Comparison of ENCODE assay signal across 8 mouse cellular contexts in genomic region chr5:124084588-124085173, GRCm38 (mm10). TPM values are rescaled to one million over a fixed set of nuclear protein-coding genes. Genes with fewer than 3 reads are reported as not detected.
DNase-seq lines count a peak whose midpoint lies in the region; ATAC-seq and TF ChIP-seq lines count a peak whose summit lies in the region.

No protein-coding gene starts in this region.

- no peak for TF ChIP-seq POLR2A in lung, adult 2 months (IDR thresholded peaks at IDR 0.05; ENCODE audit: borderline replicate concordance, extremely low read depth, low read depth, low read length)

- H3K4me2 ChIP-seq in forebrain, embryonic 15.5 days (replicated peaks): no peak overlapping the region

- no peaks in the 10 kb centered on the region for H3K27me3 ChIP-seq in forebrain, embryonic 15.5 days
- H3K27me3 ChIP-seq in hindbrain, embryonic 10.5 days (ENCODE audit: insufficient read depth, poor library complexity, severe bottlenecking): 0 out of 2 replicates have a peak, but pooled peaks cover 6% of the 10 kb centered on the region

- DNase-seq in ES-E14 (ENCODE audit: low read depth, low spot score): peak; percentile 76
- DNase-seq in cerebellum, adult 11 months: peak; percentile 78
- DNase-seq in hindbrain, embryonic 10.5 days (ENCODE audit: low spot score): peak; percentile 84
- DNase-seq in layer of hippocampus, adult 8-10 months (ENCODE audit: low spot score in 2 of 2): peak; percentile 70 to 86
- peak; percentile 84 for DNase-seq in lung, adult 2 months
- peak; percentile 82 for DNase-seq in ovary, postnatal 14 days (ENCODE audit: low spot score)
- DNase-seq in thymus, postnatal 0 days (ENCODE audit: low spot score): peak; percentile 87

- no peaks in the 10 kb centered on the region for H3K9me3 ChIP-seq in ES-E14 (ENCODE audit: control insufficient read depth, insufficient read depth, low read depth, low read length)
- H3K9me3 ChIP-seq in forebrain, embryonic 15.5 days: no peaks in the 10 kb centered on the region
- no peaks in the 10 kb centered on the region for H3K9me3 ChIP-seq in hindbrain, embryonic 10.5 days

- peak; percentile 99 for TF ChIP-seq CTCF in lung, adult 2 months (IDR thresholded peaks at IDR 0.05; ENCODE audit: insufficient read depth, low read length)

- peak; percentile 53 for ATAC-seq in forebrain, embryonic 15.5 days (replicated peaks)

- H3K4me1 ChIP-seq in ES-E14 (ENCODE audit: control insufficient read depth in 2 of 2, insufficient read depth in 2 of 2, low read length in 2 of 2, poor library complexity in 1 of 2): no peaks in the 10 kb centered on the region; a peak in 2 of 4 replicates
- peaks cover 12% of the 10 kb centered on the region; the same call in 1 of the 2 replicates for H3K4me1 ChIP-seq in forebrain, embryonic 15.5 days
- H3K4me1 ChIP-seq in hindbrain, embryonic 10.5 days (replicated peaks): peaks cover 19% of the 10 kb centered on the region
- H3K4me1 ChIP-seq in lung, adult 2 months (ENCODE audit: control insufficient read depth, insufficient read depth, low read length): no peaks in the 10 kb centered on the region

- in situ Hi-C loops in ES-E14 (cut with MboI; ENCODE audit: low sequenced_read_pairs in 2 of 2, unreplicated experiment in 2 of 2): loop anchor here in 1 of 2 experiments (5.0 kb wide), 1 partner anchor 82 kb away; no protein-coding TSS in a partner anchor

- no peak overlapping the region for H3K4me3 ChIP-seq in ES-E14 (ENCODE audit: insufficient read depth in 1 of 2, low read depth in 1 of 2, low read length in 2 of 2, poor library complexity in 1 of 2, severe bottlenecking in 1 of 2)
- no peak overlapping the region for H3K4me3 ChIP-seq in forebrain, embryonic 15.5 days
- no peak overlapping the region for H3K4me3 ChIP-seq in hindbrain, embryonic 10.5 days
- H3K4me3 ChIP-seq in lung, adult 2 months (replicated peaks; ENCODE audit: extremely low read depth, low read depth, low read length): no peak overlapping the region

- 37% methylated on average over 11 of the region's 11 CpGs for WGBS in forebrain, embryonic 15.5 days
- 40% methylated on average over 11 of the region's 11 CpGs for WGBS in hindbrain, embryonic 10.5 days
- WGBS in lung, adult 2 months: 40% methylated on average over 11 of the region's 11 CpGs

- H3K9ac ChIP-seq in ES-E14 (ENCODE audit: insufficient read depth, low read depth, low read length, poor library complexity, severe bottlenecking): no peak overlapping the region
- H3K9ac ChIP-seq in forebrain, embryonic 15.5 days (replicated peaks): no peak overlapping the region

- H3K27ac ChIP-seq in ES-E14 (ENCODE audit: insufficient read depth, low read depth, low read length, poor library complexity, severe bottlenecking): no peak overlapping the region
- no peak overlapping the region for H3K27ac ChIP-seq in forebrain, embryonic 15.5 days (replicated peaks)
- no peak overlapping the region for H3K27ac ChIP-seq in hindbrain, embryonic 10.5 days

- no peaks in the 10 kb centered on the region for H3K36me3 ChIP-seq in ES-E14 (ENCODE audit: control insufficient read depth, insufficient read depth, low read length, poor library complexity, severe bottlenecking)
- H3K36me3 ChIP-seq in forebrain, embryonic 15.5 days: no peaks in the 10 kb centered on the region
- no peaks in the 10 kb centered on the region for H3K36me3 ChIP-seq in hindbrain, embryonic 10.5 days

TF ChIP-seq in ES-E14, 5 proteins besides CTCF, POLR2A, EP300 and RAD21:
- no peak for TF ChIP-seq ZNF384 (IDR thresholded peaks at IDR 0.05; ENCODE audit: low read depth, low read length)
- peak; percentile 96 for TF ChIP-seq ZC3H11A (IDR thresholded peaks at IDR 0.05; ENCODE audit: borderline replicate concordance, low read depth, low read length)

RNA-seq across cellular contexts. Expression of gene Abcb9, which starts 10.9 kb away (rescaled TPM):
- total RNA-seq in ES-E14 (2012; rRNA removed): 0.76 and 0.95 TPM in 2 replicates
- 10.9 TPM in 2 replicates for polyA plus RNA-seq in forebrain, embryonic 15.5 days (2015; fragmentation: Nextera tagmentation; extraction: Ambion mirVana)
- 1.3 and 1.9 TPM in 2 replicates for polyA plus RNA-seq in hindbrain, embryonic 10.5 days (2016; fragmentation: Nextera tagmentation; extraction: Ambion mirVana)
- total RNA-seq in layer of hippocampus, adult 8-10 months (2022): 10 to 100 TPM; 29.4 to 33.0 (median 30.4) TPM
- 7.7 and 7.8 TPM in 2 replicates for polyA plus RNA-seq in lung, adult 2 months (2012; rRNA removed)
- polyA plus RNA-seq in thymus, postnatal 0 days (2015; fragmentation: Nextera tagmentation; extraction: Ambion mirVana): 38.3 and 39.3 TPM in 2 replicates

RNA-seq across cellular contexts. Expression of gene Ogfod2, which starts 27.4 kb away (rescaled TPM):
- 7.8 and 14.0 TPM in 2 replicates for total RNA-seq in ES-E14 (2012; rRNA removed)
- 34.7 and 35.0 TPM in 2 replicates for polyA plus RNA-seq in forebrain, embryonic 15.5 days (2015; fragmentation: Nextera tagmentation; extraction: Ambion mirVana)
- polyA plus RNA-seq in hindbrain, embryonic 10.5 days (2016; fragmentation: Nextera tagmentation; extraction: Ambion mirVana): 20.9 and 23.9 TPM in 2 replicates
- total RNA-seq in layer of hippocampus, adult 8-10 months (2022): 10 to 100 TPM; 34.9 to 41.6 (median 38.9) TPM
- 42.4 and 52.2 TPM in 2 replicates for polyA plus RNA-seq in lung, adult 2 months (2012; rRNA removed)
- polyA plus RNA-seq in thymus, postnatal 0 days (2015; fragmentation: Nextera tagmentation; extraction: Ambion mirVana): 35.6 and 41.8 TPM in 2 replicates

RNA-seq across cellular contexts. Expression of gene Arl6ip4, which starts 31.2 kb away (rescaled TPM):
- 33.1 and 37.9 TPM in 2 replicates for total RNA-seq in ES-E14 (2012; rRNA removed)
- 72.7 and 75.5 TPM in 2 replicates for polyA plus RNA-seq in forebrain, embryonic 15.5 days (2015; fragmentation: Nextera tagmentation; extraction: Ambion mirVana)
- polyA plus RNA-seq in hindbrain, embryonic 10.5 days (2016; fragmentation: Nextera tagmentation; extraction: Ambion mirVana): 117 and 126 TPM in 2 replicates
- 10 to 100 TPM; 46.3 to 64.6 (median 50.4) TPM for total RNA-seq in layer of hippocampus, adult 8-10 months (2022)
- 32.3 and 33.6 TPM in 2 replicates for polyA plus RNA-seq in lung, adult 2 months (2012; rRNA removed)
- 132 and 146 TPM in 2 replicates for polyA plus RNA-seq in thymus, postnatal 0 days (2015; fragmentation: Nextera tagmentation; extraction: Ambion mirVana)

RNA-seq across cellular contexts. Expression of gene Vps37b, which starts 52.6 kb away (rescaled TPM):
- 6.5 and 7.7 TPM in 2 replicates for total RNA-seq in ES-E14 (2012; rRNA removed)
- 106 and 109 TPM in 2 replicates for polyA plus RNA-seq in forebrain, embryonic 15.5 days (2015; fragmentation: Nextera tagmentation; extraction: Ambion mirVana)
- polyA plus RNA-seq in hindbrain, embryonic 10.5 days (2016; fragmentation: Nextera tagmentation; extraction: Ambion mirVana): 57.5 and 71.8 TPM in 2 replicates
- 10 to 100 TPM; 35.9 to 39.4 (median 36.6) TPM for total RNA-seq in layer of hippocampus, adult 8-10 months (2022)
- 36.6 and 39.3 TPM in 2 replicates for polyA plus RNA-seq in lung, adult 2 months (2012; rRNA removed)
- 32.4 and 32.8 TPM in 2 replicates for polyA plus RNA-seq in thymus, postnatal 0 days (2015; fragmentation: Nextera tagmentation; extraction: Ambion mirVana)
